Mouse (Mus musculus) adrenal gland, adult 10 weeks (tissue): ENCODE results near the gene Phlpp2. TPM values are rescaled to one million over a fixed set of nuclear protein-coding genes. Genes with fewer than 3 reads are reported as not detected.

Experiments
- polyA plus RNA-seq: library from polyadenylated mRNA; stranded (reverse); fragments of 350-450 nt; fragmentation: Illumina TruSeq; extraction: RNeasy Lipid Tissue Mini Kit (QIAGEN cat#74804); gene quantifications from one replicate; pipeline ENCODE4 v1.2.3, GENCODE M21; 2014; ENCODE audit warnings: low read depth, low replicate concordance

Gene Phlpp2
- polyA plus RNA-seq: 6.5 TPM

DNA sequence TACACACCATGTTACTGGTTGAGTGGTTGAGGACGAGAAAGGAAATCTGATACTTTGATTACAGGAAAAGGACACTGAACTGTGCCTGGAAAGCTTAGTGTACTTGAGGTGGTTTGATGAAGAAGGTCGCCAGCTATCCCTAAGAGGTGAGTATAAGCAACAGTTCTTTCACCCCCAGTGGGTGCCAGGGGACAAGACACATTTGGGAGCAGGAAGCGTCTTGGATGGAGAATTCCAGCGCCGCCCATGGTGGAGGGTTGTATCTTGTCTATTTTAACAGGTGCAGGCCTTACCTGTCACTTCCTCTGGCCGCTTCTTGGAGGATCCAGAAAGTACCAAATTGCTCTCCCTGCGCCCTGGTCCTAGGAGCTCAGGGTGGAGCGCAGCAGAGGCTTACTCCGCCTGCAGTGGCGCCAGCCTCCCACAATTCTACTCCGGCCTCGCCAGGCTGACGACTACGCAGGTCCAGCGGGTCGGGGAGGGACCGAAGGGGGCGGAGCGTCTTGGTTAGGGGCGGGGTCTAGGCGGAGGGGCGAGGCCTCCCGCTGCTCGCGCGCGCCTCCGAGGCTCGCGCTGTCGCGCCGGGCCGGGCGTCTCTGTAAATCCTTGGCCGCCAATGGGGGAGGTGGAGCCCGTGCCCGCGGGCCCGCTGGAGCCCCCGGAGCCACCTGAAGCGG lies at the start of gene Phlpp2:
Gene Phlpp2 (plus strand): TSS at position 540 of the 677 bp plus-strand sequence.

DNA sequence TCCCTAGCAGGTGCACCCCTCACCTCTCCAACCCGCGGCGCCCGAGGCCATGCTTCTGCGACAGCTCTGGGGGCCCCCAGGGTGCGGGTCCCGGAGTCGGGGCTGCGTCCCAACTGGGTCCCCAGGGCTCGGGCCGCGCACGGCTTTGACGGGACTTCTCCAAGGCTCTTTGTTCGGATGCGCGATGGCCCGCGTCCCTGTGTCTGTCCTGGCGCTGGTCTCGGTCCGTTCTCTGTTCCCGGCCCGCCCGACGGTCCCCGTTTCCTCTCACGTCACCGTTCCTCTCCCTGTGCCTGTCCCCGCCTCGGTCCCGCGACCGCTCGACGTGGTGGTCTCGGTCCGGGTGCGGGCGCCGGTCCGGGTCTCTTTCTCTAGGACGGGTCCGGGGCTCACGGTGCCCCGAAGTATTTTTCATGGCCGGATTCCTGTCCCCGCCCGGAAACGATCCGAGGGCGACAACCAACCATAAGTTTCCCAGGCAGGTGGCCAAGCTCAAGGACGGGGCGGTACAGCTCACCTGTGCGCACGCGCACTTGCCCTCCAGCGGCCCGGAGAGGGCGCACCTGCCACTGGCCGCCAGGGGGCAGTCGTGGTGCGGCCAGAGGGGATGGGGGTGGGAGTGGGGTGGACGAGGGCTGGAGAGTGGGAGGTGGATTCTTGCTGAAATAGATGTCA lies 93.5 kb downstream of the Phlpp2 start, which contains the start of gene Marveld3:
Gene Marveld3 (minus strand): TSS at position 511 of the 675 bp plus-strand sequence.

DNA sequence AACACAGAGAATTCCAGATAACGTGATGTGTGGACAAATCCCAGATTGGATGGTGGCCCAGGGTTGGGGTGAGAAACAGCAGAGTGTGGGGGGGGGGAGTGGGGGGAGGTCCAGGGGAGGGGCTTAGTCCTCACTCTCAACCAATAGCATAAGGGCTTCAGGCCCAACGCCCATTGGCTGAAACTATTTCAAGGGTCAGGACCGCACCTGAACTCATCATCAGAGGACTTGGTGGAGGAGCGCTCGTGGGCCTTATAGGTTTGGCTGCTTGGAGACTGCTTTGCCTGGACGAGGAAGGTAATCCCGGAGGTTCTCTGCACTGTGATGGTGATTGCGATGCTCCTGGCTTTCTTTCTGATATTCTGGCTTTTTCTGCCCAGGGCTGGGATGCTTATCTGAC lies 121.9 kb downstream of the Phlpp2 start, which contains the start of gene Tat:
Gene Tat (plus strand): TSS at position 214 of the 400 bp plus-strand sequence.

Other genes starting within 250 kb of the Phlpp2 start
- gene Ist1, start 175.3 kb upstream of the Phlpp2 start, polyA plus RNA-seq: 82.8 TPM
- 2.0 TPM for gene Zfp821, start 163.0 kb upstream of the Phlpp2 start, polyA plus RNA-seq
- gene Atxn1l, start 130.8 kb upstream of the Phlpp2 start, polyA plus RNA-seq: 19.7 TPM
- gene Ap1g1, start 90.0 kb upstream of the Phlpp2 start, polyA plus RNA-seq: 249 TPM
- not detected for gene Marveld3, start 93.7 kb downstream of the Phlpp2 start, polyA plus RNA-seq
- gene Tat, start 121.9 kb downstream of the Phlpp2 start, polyA plus RNA-seq: not detected
- 0.87 TPM for gene Chst4, start 171.2 kb downstream of the Phlpp2 start, polyA plus RNA-seq
- gene Zfp612, start 211.2 kb downstream of the Phlpp2 start, polyA plus RNA-seq: 17.7 TPM
- gene Gm21964, start 232.7 kb downstream of the Phlpp2 start, polyA plus RNA-seq: not detected
- not detected for gene Gm17720, start 234.2 kb downstream of the Phlpp2 start, polyA plus RNA-seq